8 mouse cellular contexts compared by ENCODE assay signal in the genomic region with DNA sequence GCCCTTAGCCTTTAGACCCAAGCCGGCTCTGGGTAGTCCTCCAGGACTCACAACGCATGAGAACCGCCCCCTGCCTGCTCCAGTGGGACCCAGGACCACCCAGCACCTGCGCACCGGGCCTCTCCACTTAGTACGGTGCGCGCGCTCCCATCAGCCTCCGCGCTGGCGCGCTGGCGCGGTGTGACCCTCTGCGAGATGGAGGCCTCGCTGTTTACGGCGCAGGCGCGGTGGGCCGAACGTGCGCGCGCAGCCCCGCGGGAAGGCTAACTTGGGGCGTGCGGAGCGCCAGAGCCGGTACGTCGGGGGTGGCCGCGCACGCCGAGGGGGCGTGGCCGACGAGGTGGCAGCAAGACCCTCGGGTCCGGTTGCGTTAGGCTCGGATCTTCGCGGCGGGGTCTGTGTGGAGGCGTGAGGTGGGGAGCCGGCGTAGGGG. TPM values are rescaled to one million over a fixed set of nuclear protein-coding genes. Genes with fewer than 3 reads are reported as not detected.
DNase-seq lines count a peak whose midpoint lies in the region; ATAC-seq lines count a peak whose summit lies in the region.

Gene Gnb1l (plus strand): TSS at position 156 of the 433 bp plus-strand sequence.
Gene Rtl10 (plus strand): TSS at position 344 of the 433 bp plus-strand sequence.

- H3K27me3 ChIP-seq in forebrain, embryonic 11.5 days (ENCODE audit: control insufficient read depth, insufficient read depth, low read length) = no peaks in the 10 kb centered on the region
- no peaks in the 10 kb centered on the region for H3K27me3 ChIP-seq in heart, embryonic 16.5 days (ENCODE audit: control insufficient read depth, insufficient read depth, low read length)
- H3K27me3 ChIP-seq in liver, embryonic 15.5 days = no peaks in the 10 kb centered on the region
- H3K27me3 ChIP-seq in neural tube, embryonic 12.5 days (replicated peaks) = no peaks in the 10 kb centered on the region

- H3K9ac ChIP-seq in forebrain, embryonic 11.5 days (ENCODE audit: low read length) = peak within 1 kb of the TSS; percentile 70
- peak within 1 kb of the TSS; percentile 94 for H3K9ac ChIP-seq in heart, embryonic 16.5 days (ENCODE audit: low read length)
- H3K9ac ChIP-seq in liver, embryonic 15.5 days = peak within 1 kb of the TSS; percentile 82
- peak within 1 kb of the TSS; percentile 65 for H3K9ac ChIP-seq in neural tube, embryonic 12.5 days

- H3K4me1 ChIP-seq in forebrain, embryonic 11.5 days (replicated peaks; ENCODE audit: control insufficient read depth, insufficient read depth, low read length) = peaks cover 8% of the 10 kb centered on the region; the same call in 1 of the 2 replicates
- H3K4me1 ChIP-seq in heart, embryonic 16.5 days (ENCODE audit: control insufficient read depth, insufficient read depth, low read length) = peaks cover 12% of the 10 kb centered on the region
- H3K4me1 ChIP-seq in liver, embryonic 15.5 days (replicated peaks) = peaks cover 29% of the 10 kb centered on the region
- peaks cover 17% of the 10 kb centered on the region for H3K4me1 ChIP-seq in neural tube, embryonic 12.5 days

- peak; percentile 98 for ATAC-seq in forebrain, embryonic 11.5 days (replicated peaks; ENCODE audit: low FRiP score)
- ATAC-seq in heart, embryonic 16.5 days (replicated peaks; ENCODE audit: extremely low read depth, insufficient read depth, low FRiP score) = peak; percentile 95
- peak; percentile 99 for ATAC-seq in liver, embryonic 15.5 days (ENCODE audit: insufficient read depth)
- peak; percentile 98 for ATAC-seq in neural tube, embryonic 12.5 days (ENCODE audit: low FRiP score, low read depth)

- under 1% methylated on average over 45 of the region's 51 CpGs for WGBS in forebrain, embryonic 11.5 days
- under 1% methylated on average over 51 of the region's 51 CpGs for whole genome bisulfite sequencing in heart, embryonic 16.5 days
- under 1% methylated on average over 51 of the region's 51 CpGs for WGBS in liver, embryonic 15.5 days (ENCODE audit: insufficient replicate concordance)
- under 1% methylated on average over 51 of the region's 51 CpGs for WGBS in neural tube, embryonic 12.5 days

- no peaks in the 10 kb centered on the region for H3K9me3 ChIP-seq in forebrain, embryonic 11.5 days (ENCODE audit: control insufficient read depth, low read length)
- no peaks in the 10 kb centered on the region for H3K9me3 ChIP-seq in heart, embryonic 16.5 days (replicated peaks; ENCODE audit: control insufficient read depth, low read length)
- H3K9me3 ChIP-seq in liver, embryonic 15.5 days (replicated peaks) = no peaks in the 10 kb centered on the region
- H3K9me3 ChIP-seq in neural tube, embryonic 12.5 days = no peaks in the 10 kb centered on the region

- no peaks in the 10 kb centered on the region; the same call in 1 of the 2 replicates for H3K36me3 ChIP-seq in forebrain, embryonic 11.5 days (ENCODE audit: control insufficient read depth, insufficient read depth, low read length)
- H3K36me3 ChIP-seq in heart, embryonic 16.5 days (ENCODE audit: control insufficient read depth, insufficient read depth) = peaks cover 12% of the 10 kb centered on the region; the same call in 1 of the 2 replicates
- peaks cover 16% of the 10 kb centered on the region for H3K36me3 ChIP-seq in liver, embryonic 15.5 days (replicated peaks)
- H3K36me3 ChIP-seq in neural tube, embryonic 12.5 days = peaks cover 20% of the 10 kb centered on the region; the same call in 1 of the 2 replicates

- DNase-seq in CD8-positive naive resting alpha-beta T cell, adult 2 months (ENCODE audit: low read depth in 2 of 2, low spot score in 2 of 2) = peak; percentile 89 to 94
- peak; percentile 92 for DNase-seq in c-Kit-positive CD71-negative TER-119-negative erythroid progenitor cells, embryonic 14.5 days (ENCODE audit: low read depth)
- DNase-seq in forebrain, embryonic 11.5 days (ENCODE audit: low spot score) = peak; percentile 98
- peak; percentile 96 to 98 for DNase-seq in kidney, postnatal 36 days
- peak; percentile 90 for DNase-seq in telencephalon, adult 2 months (ENCODE audit: low read depth, low spot score)

- peak within 1 kb of the TSS; percentile 66 for H3K4me3 ChIP-seq in forebrain, embryonic 11.5 days (ENCODE audit: low read depth, low read length)
- peak within 1 kb of the TSS; percentile 94 for H3K4me3 ChIP-seq in heart, embryonic 16.5 days (ENCODE audit: low read length)
- peak within 1 kb of the TSS; percentile 88 for H3K4me3 ChIP-seq in liver, embryonic 15.5 days (replicated peaks)
- peak within 1 kb of the TSS; percentile 65 for H3K4me3 ChIP-seq in neural tube, embryonic 12.5 days

- peak within 1 kb of the TSS; percentile 70 for H3K27ac ChIP-seq in forebrain, embryonic 11.5 days (ENCODE audit: low read depth, low read length)
- peak within 1 kb of the TSS; percentile 87 for H3K27ac ChIP-seq in heart, embryonic 16.5 days (ENCODE audit: low read length)
- peak within 1 kb of the TSS; percentile 79 for H3K27ac ChIP-seq in liver, embryonic 15.5 days (replicated peaks)
- peak within 1 kb of the TSS; percentile 69 for H3K27ac ChIP-seq in neural tube, embryonic 12.5 days

- H3K4me2 ChIP-seq in forebrain, embryonic 11.5 days (ENCODE audit: low read depth, low read length, severe bottlenecking) = peak within 1 kb of the TSS; percentile 67
- H3K4me2 ChIP-seq in heart, embryonic 16.5 days (ENCODE audit: low read depth, low read length) = peak within 1 kb of the TSS; percentile 98
- peak within 1 kb of the TSS; percentile 97 for H3K4me2 ChIP-seq in liver, embryonic 15.5 days
- H3K4me2 ChIP-seq in neural tube, embryonic 12.5 days (replicated peaks) = peak within 1 kb of the TSS; percentile 80

RNA-seq across cellular contexts. Expression of gene Gnb1l, which starts in this region (rescaled TPM):
- polyA plus RNA-seq in forebrain, embryonic 11.5 days (2014; fragmentation: Nextera tagmentation; extraction: Ambion mirVana) = 14.9 and 17.7 TPM in 2 replicates
- 12.7 TPM in 2 replicates for polyA plus RNA-seq in heart, embryonic 16.5 days (2015; fragmentation: Nextera tagmentation; extraction: Ambion mirVana)
- polyA plus RNA-seq in liver, embryonic 15.5 days (2015; fragmentation: Nextera tagmentation; extraction: Ambion mirVana) = 7.5 and 8.3 TPM in 2 replicates
- 11.2 and 12.9 TPM in 2 replicates for polyA plus RNA-seq in neural tube, embryonic 12.5 days (2016; fragmentation: Nextera tagmentation; extraction: Ambion mirVana)

RNA-seq across cellular contexts. Expression of gene Rtl10, which starts in this region (rescaled TPM):
- 2.6 and 3.8 TPM in 2 replicates for polyA plus RNA-seq in forebrain, embryonic 11.5 days (2014; fragmentation: Nextera tagmentation; extraction: Ambion mirVana)
- polyA plus RNA-seq in heart, embryonic 16.5 days (2015; fragmentation: Nextera tagmentation; extraction: Ambion mirVana) = 2.0 and 2.7 TPM in 2 replicates
- polyA plus RNA-seq in liver, embryonic 15.5 days (2015; fragmentation: Nextera tagmentation; extraction: Ambion mirVana) = 0.70 and 0.84 TPM in 2 replicates
- 1.7 and 2.2 TPM in 2 replicates for polyA plus RNA-seq in neural tube, embryonic 12.5 days (2016; fragmentation: Nextera tagmentation; extraction: Ambion mirVana)

Comparison
In these comparisons a context has a peak if more than half of its experiments do, and no peak if none do; other contexts are left out.
1. Peak in every context shown above with its lines: DNase-seq, ATAC-seq, H3K4me3 ChIP-seq and H3K27ac ChIP-seq.